Mouse (Mus musculus) G1E (cell line): ENCODE data around the gene Aff3. TPM values are rescaled to one million over a fixed set of nuclear protein-coding genes. Genes with fewer than 3 reads are reported as not detected.

Experiments used
- ATAC-seq: 2 replicates; pipeline ENCODE4 v1.8.0; 2016; ENCODE audit warnings: mild to moderate bottlenecking; ENCODE audit not compliant: insufficient number of reproducible peaks, poor library complexity, low FRiP score, severe bottlenecking; ENCODE audit errors: extremely low read depth
- DNase-seq: peaks from one replicate; pipeline ENCODE4 v3.0.0; 2012; ENCODE audit warnings: low spot score
- H3K27me3 ChIP-seq: 2 replicates; pipeline ENCODE4 v1.6.1; 2012; ENCODE audit warnings: mild to moderate bottlenecking, low read length, inconsistent platforms; ENCODE audit not compliant: insufficient read depth
- H3K36me3 ChIP-seq: replicated peaks from 2 replicates; pipeline ENCODE3; 2012; ENCODE audit warnings: mild to moderate bottlenecking, inconsistent platforms
- H3K4me1 ChIP-seq: 2 replicates; pipeline ENCODE4 v1.6.1; 2012; ENCODE audit warnings: low read depth, low read length, inconsistent platforms, mixed read lengths; ENCODE audit not compliant: insufficient read depth
- H3K4me3 ChIP-seq: 2 replicates; pipeline ENCODE4 v1.5.1; 2012; ENCODE audit warnings: low read depth, mild to moderate bottlenecking, inconsistent platforms, low read length, moderate library complexity, mixed read lengths
- H3K9me3 ChIP-seq: replicated peaks from 2 replicates; pipeline ENCODE4 v1.6.1; 2012; ENCODE audit warnings: inconsistent platforms
- CTCF ChIP-seq: IDR thresholded peaks from 2 replicates; pipeline ENCODE4 v1.5.1; 2012; ENCODE audit warnings: low read depth, low read length, inconsistent platforms, mixed read lengths
- GATA1 ChIP-seq: IDR thresholded peaks from 2 replicates; pipeline ENCODE4 v1.6.1; 2012; ENCODE audit warnings: borderline replicate concordance, low read length, inconsistent platforms, mixed read lengths
- GATA2 ChIP-seq: IDR thresholded peaks from 2 replicates; pipeline ENCODE4 v1.6.1; 2012; ENCODE audit warnings: low read depth, low read length, inconsistent platforms, borderline replicate concordance
- POLR2AphosphoS5 ChIP-seq: IDR thresholded peaks from 2 replicates; pipeline ENCODE4 v1.6.1; 2012; ENCODE audit warnings: low read depth, low read length, inconsistent platforms; ENCODE audit not compliant: insufficient replicate concordance
- TAL1 ChIP-seq: conservative IDR thresholded peaks from 2 replicates; pipeline ENCODE4 v1.6.1; 2012; ENCODE audit warnings: low read depth, low read length, inconsistent platforms, mixed read lengths
- polyA plus RNA-seq: library from polyadenylated mRNA; stranded (reverse); fragments of >175 nt; gene quantifications from 2 replicates; pipeline ENCODE4 v1.2.3, GENCODE M21; 2012
- total RNA-seq, 2 experiments: library from RNA; stranded (forward) in 1 of 2; stranded (reverse) in 1 of 2; fragments of 200-1000 nt in 1 of 2; fragments of >200 nt in 1 of 2; fragmentation: Nextera tagmentation in 1 of 2; gene quantifications; 2 replicates each; pipeline ENCODE4 v1.2.3; 2014 to 2017

Gene Aff3
- total and polyA plus RNA-seq, 3 experiments = 2.3 to 6.9 (median 6.3) TPM

DNA sequence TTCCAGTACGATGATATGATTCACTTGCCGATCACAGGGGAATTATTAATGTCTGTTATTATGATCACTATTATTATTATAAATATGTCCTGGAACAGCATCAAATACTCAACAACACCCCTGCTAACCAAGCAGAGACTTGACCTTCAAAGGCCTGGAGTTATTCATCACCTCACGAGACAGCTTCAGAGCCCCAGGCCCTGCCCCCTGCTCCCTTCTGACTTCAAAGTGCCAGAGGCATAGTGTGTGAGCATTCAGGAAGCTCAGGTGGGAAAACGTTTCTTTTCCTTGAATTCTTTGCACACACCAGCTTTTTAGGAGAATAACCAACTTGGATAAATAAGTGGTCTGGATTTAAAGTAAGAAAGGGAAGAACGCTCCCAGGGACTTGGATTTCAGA lies 153.7 kb downstream of the Aff3 start:
- TF ChIP-seq TAL1 = no peak
- TF ChIP-seq POLR2AphosphoS5 = no peak
- TF ChIP-seq CTCF = no peak
- TF ChIP-seq GATA2 = no peak
- no peaks in the 10 kb centered on the region for H3K4me1 ChIP-seq
- H3K9me3 ChIP-seq = no peaks in the 10 kb centered on the region
- H3K27me3 ChIP-seq = no peaks in the 10 kb centered on the region
- no peak overlapping the region for H3K4me3 ChIP-seq
- H3K36me3 ChIP-seq = no peaks in the 10 kb centered on the region
- DNase-seq = no peak
- ATAC-seq = no peak

DNA sequence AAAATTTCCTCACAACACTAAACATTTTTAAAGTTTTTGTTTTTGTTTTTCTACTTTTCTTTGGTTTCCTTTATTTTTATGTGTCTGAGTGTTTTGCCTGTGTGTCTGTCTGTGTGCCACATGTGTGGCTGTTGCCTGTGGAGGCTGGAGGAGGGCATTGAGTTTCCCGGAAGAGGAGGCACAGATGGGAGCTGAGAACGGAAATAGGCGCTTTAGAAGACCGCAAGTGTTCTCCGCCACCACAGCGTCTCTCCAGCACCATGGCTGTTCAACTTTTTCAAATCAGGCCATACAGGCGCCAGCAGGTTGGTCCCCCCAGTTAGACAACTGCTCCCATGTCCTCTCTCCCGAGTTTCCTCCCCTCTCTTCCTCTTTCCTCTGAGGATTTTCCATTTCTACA lies 155.5 kb downstream of the Aff3 start:
- no peak for ATAC-seq
- H3K4me3 ChIP-seq = no peak overlapping the region
- no peaks in the 10 kb centered on the region for H3K4me1 ChIP-seq
- no peaks in the 10 kb centered on the region for H3K27me3 ChIP-seq
- DNase-seq = no peak
- no peaks in the 10 kb centered on the region for H3K36me3 ChIP-seq
- H3K9me3 ChIP-seq = no peaks in the 10 kb centered on the region
- TF ChIP-seq GATA1 (no peak), CTCF (no peak), GATA2 (no peak), TAL1 (no peak), POLR2AphosphoS5 (no peak)

GRCm38 (mm10) chr1:38507636-38508179 lies 157.0 kb downstream of the Aff3 start:
- no peak overlapping the region for H3K4me3 ChIP-seq
- ATAC-seq = no peak
- DNase-seq = no peak
- no peaks in the 10 kb centered on the region for H3K36me3 ChIP-seq
- no peaks in the 10 kb centered on the region for H3K9me3 ChIP-seq
- TF ChIP-seq POLR2AphosphoS5 = no peak
- TF ChIP-seq TAL1 = no peak
- no peak for TF ChIP-seq GATA1
- no peak for TF ChIP-seq CTCF
- peaks cover 4% of the 10 kb centered on the region; the same call in 1 of the 2 replicates for H3K4me1 ChIP-seq
- no peaks in the 10 kb centered on the region for H3K27me3 ChIP-seq

GRCm38 (mm10) chr1:38506396-38506795 lies 158.4 kb downstream of the Aff3 start:
- no peaks in the 10 kb centered on the region for H3K27me3 ChIP-seq
- H3K36me3 ChIP-seq = no peaks in the 10 kb centered on the region
- no peak for ATAC-seq
- no peak for TF ChIP-seq GATA1
- no peak for TF ChIP-seq CTCF
- TF ChIP-seq GATA2 = no peak
- no peak for TF ChIP-seq POLR2AphosphoS5
- peaks cover 4% of the 10 kb centered on the region; the same call in 1 of the 2 replicates for H3K4me1 ChIP-seq
- no peak overlapping the region for H3K4me3 ChIP-seq
- DNase-seq = no peak
- no peaks in the 10 kb centered on the region for H3K9me3 ChIP-seq

GRCm38 (mm10) chr1:38503431-38504089 lies 161.2 kb downstream of the Aff3 start:
- Histone ChIP-seq H3K27me3 (no peaks in the 10 kb centered on the region), H3K4me3 (no peak overlapping the region), H3K4me1 (peaks cover 13% of the 10 kb centered on the region; the same call in 1 of the 2 replicates), H3K9me3 (no peaks in the 10 kb centered on the region), H3K36me3 (no peaks in the 10 kb centered on the region)
- ATAC-seq (no peak), DNase-seq (no peak)
- no peak for TF ChIP-seq GATA2
- no peak for TF ChIP-seq TAL1
- TF ChIP-seq GATA1 = no peak
- TF ChIP-seq POLR2AphosphoS5 = no peak
- no peak for TF ChIP-seq CTCF

- Histone ChIP-seq H3K4me3 (no peak overlapping the region), H3K36me3 (no peaks in the 10 kb centered on the region), H3K9me3 (no peaks in the 10 kb centered on the region), H3K27me3 (no peaks in the 10 kb centered on the region), H3K4me1 (peaks cover 13% of the 10 kb centered on the region; the same call in 1 of the 2 replicates)
- DNase-seq (no peak), ATAC-seq (no peak)
- TF ChIP-seq POLR2AphosphoS5 (no peak), CTCF (no peak), GATA2 (no peak), TAL1 (no peak), GATA1 (no peak)
These were observed 162.0 kb downstream of the Aff3 start for GRCm38 (mm10) chr1:38502797-38503196.
